Mouse (Mus musculus): ENCODE results near the gene Xkr8. TPM values are rescaled to one million over a fixed set of nuclear protein-coding genes. Genes with fewer than 3 reads are reported as not detected.

Gene Xkr8
- total and polyA plus RNA-seq, 2 experiments: 3.0 to 5.9 TPM

- no peak for TF ChIP-seq CTCF (IDR thresholded peaks at IDR 0.05; ENCODE audit: low read depth, low read length)
- no peak for TF ChIP-seq POLR2A (IDR thresholded peaks at IDR 0.05; ENCODE audit: extremely low read depth, insufficient read depth, low read length)
- Histone ChIP-seq H3K27ac (replicated peaks; ENCODE audit: insufficient read depth, low read depth, low read length) (no peak overlapping the region), H3K27me3 (ENCODE audit: control insufficient read depth, insufficient read depth, low read length) (no peaks in the 10 kb centered on the region)
Measured at GRCm38 (mm10) chr4:132734766-132735165, 2.4 kb upstream of the Xkr8 start.

GRCm38 (mm10) chr4:132733071-132733770 lies 875 bp upstream of the Xkr8 start:
- DNase-seq (ENCODE audit: extremely low read depth, low read depth, low spot score): no peak
- 94% methylated on average over 25 of the region's 25 CpGs for WGBS
- no peak overlapping the region for H3K27ac ChIP-seq (replicated peaks; ENCODE audit: insufficient read depth, low read depth, low read length)

More at GRCm38 (mm10) chr4:132734766-132735165, 2.4 kb upstream of the Xkr8 start:
- Histone ChIP-seq H3K36me3 (ENCODE audit: control insufficient read depth, insufficient read depth, low read length) (no peaks in the 10 kb centered on the region), H3K9ac (ENCODE audit: low read depth, low read length) (no peak overlapping the region), H3K79me2 (ENCODE audit: control insufficient read depth, insufficient read depth, low read length) (no peaks in the 10 kb centered on the region), H3K4me3 (ENCODE audit: insufficient read depth, low read depth, low read length) (no peak overlapping the region), H3K4me1 (ENCODE audit: control insufficient read depth, insufficient read depth, low read length) (peaks cover 8% of the 10 kb centered on the region; the same call in 1 of the 2 replicates)
- no peak for DNase-seq (ENCODE audit: extremely low read depth, low read depth, low spot score)
- WGBS: 100% methylated on average over 2 of the region's 2 CpGs

GRCm38 (mm10) chr4:132731616-132732015 lies 730 bp downstream of the Xkr8 start:
- H3K36me3 ChIP-seq (ENCODE audit: control insufficient read depth, insufficient read depth, low read length): no peaks in the 10 kb centered on the region
- H3K79me2 ChIP-seq (ENCODE audit: control insufficient read depth, insufficient read depth, low read length): no peaks in the 10 kb centered on the region
- DNase-seq (ENCODE audit: extremely low read depth, low read depth, low spot score): no peak
- 48% methylated on average over 12 of the region's 12 CpGs for WGBS
- no peak for TF ChIP-seq POLR2A (IDR thresholded peaks at IDR 0.05; ENCODE audit: extremely low read depth, insufficient read depth, low read length)
- no peak for TF ChIP-seq CTCF (IDR thresholded peaks at IDR 0.05; ENCODE audit: low read depth, low read length)
- H3K4me1 ChIP-seq (ENCODE audit: control insufficient read depth, insufficient read depth, low read length): peaks cover 8% of the 10 kb centered on the region; the same call in 1 of the 2 replicates
- no peak overlapping the region for H3K27ac ChIP-seq (replicated peaks; ENCODE audit: insufficient read depth, low read depth, low read length)
- peak overlapping the region; percentile 40 for H3K9ac ChIP-seq (ENCODE audit: low read depth, low read length)
- peak overlapping the region; percentile 55 for H3K4me3 ChIP-seq (ENCODE audit: insufficient read depth, low read depth, low read length)
- H3K27me3 ChIP-seq (ENCODE audit: control insufficient read depth, insufficient read depth, low read length): no peaks in the 10 kb centered on the region

More at GRCm38 (mm10) chr4:132733071-132733770, 875 bp upstream of the Xkr8 start:
- H3K79me2 ChIP-seq (ENCODE audit: control insufficient read depth, insufficient read depth, low read length): no peaks in the 10 kb centered on the region
- no peaks in the 10 kb centered on the region for H3K36me3 ChIP-seq (ENCODE audit: control insufficient read depth, insufficient read depth, low read length)
- no peaks in the 10 kb centered on the region for H3K27me3 ChIP-seq (ENCODE audit: control insufficient read depth, insufficient read depth, low read length)
- no peak overlapping the region for H3K9ac ChIP-seq (ENCODE audit: low read depth, low read length)
- no peak overlapping the region for H3K4me3 ChIP-seq (ENCODE audit: insufficient read depth, low read depth, low read length)
- H3K4me1 ChIP-seq (ENCODE audit: control insufficient read depth, insufficient read depth, low read length): peaks cover 8% of the 10 kb centered on the region; the same call in 1 of the 2 replicates
- no peak for TF ChIP-seq CTCF (IDR thresholded peaks at IDR 0.05; ENCODE audit: low read depth, low read length)
- no peak for TF ChIP-seq POLR2A (IDR thresholded peaks at IDR 0.05; ENCODE audit: extremely low read depth, insufficient read depth, low read length)

GRCm38 (mm10) chr4:132728233-132728632 lies 4.1 kb downstream of the Xkr8 start:
- H3K36me3 ChIP-seq (ENCODE audit: control insufficient read depth, insufficient read depth, low read length): 0 out of 2 replicates have a peak, but pooled peaks cover 1% of the 10 kb centered on the region
- WGBS: 83% methylated on average over 8 of the region's 8 CpGs
- no peak overlapping the region for H3K4me3 ChIP-seq (ENCODE audit: insufficient read depth, low read depth, low read length)
- H3K79me2 ChIP-seq (ENCODE audit: control insufficient read depth, insufficient read depth, low read length): no peaks in the 10 kb centered on the region
- H3K27ac ChIP-seq (replicated peaks; ENCODE audit: insufficient read depth, low read depth, low read length): no peak overlapping the region
- TF ChIP-seq CTCF (IDR thresholded peaks at IDR 0.05; ENCODE audit: low read depth, low read length) (no peak), POLR2A (IDR thresholded peaks at IDR 0.05; ENCODE audit: extremely low read depth, insufficient read depth, low read length) (no peak)
- H3K27me3 ChIP-seq (ENCODE audit: control insufficient read depth, insufficient read depth, low read length): no peaks in the 10 kb centered on the region
- DNase-seq (ENCODE audit: extremely low read depth, low read depth, low spot score): no peak
- H3K4me1 ChIP-seq (ENCODE audit: control insufficient read depth, insufficient read depth, low read length): peaks cover 8% of the 10 kb centered on the region; the same call in 1 of the 2 replicates
- no peak overlapping the region for H3K9ac ChIP-seq (ENCODE audit: low read depth, low read length)

- Histone ChIP-seq H3K36me3 (ENCODE audit: control insufficient read depth, insufficient read depth, low read length) (peaks cover 18% of the 10 kb centered on the region), H3K4me1 (ENCODE audit: control insufficient read depth, insufficient read depth, low read length) (no peaks in the 10 kb centered on the region), H3K27ac (replicated peaks; ENCODE audit: insufficient read depth, low read depth, low read length) (no peak overlapping the region), H3K9ac (ENCODE audit: low read depth, low read length) (no peak overlapping the region), H3K27me3 (ENCODE audit: control insufficient read depth, insufficient read depth, low read length) (no peaks in the 10 kb centered on the region), H3K79me2 (ENCODE audit: control insufficient read depth, insufficient read depth, low read length) (no peaks in the 10 kb centered on the region), H3K4me3 (ENCODE audit: insufficient read depth, low read depth, low read length) (no peak overlapping the region)
- DNase-seq (ENCODE audit: extremely low read depth, low read depth, low spot score): no peak
- no peak for TF ChIP-seq CTCF (IDR thresholded peaks at IDR 0.05; ENCODE audit: low read depth, low read length)
- TF ChIP-seq POLR2A (IDR thresholded peaks at IDR 0.05; ENCODE audit: extremely low read depth, insufficient read depth, low read length): no peak
- 97% methylated on average over 1 of the region's 1 CpGs for WGBS
Measured at GRCm38 (mm10) chr4:132718251-132718650, 14.1 kb downstream of the Xkr8 start.

GRCm38 (mm10) chr4:132713181-132713580 lies 19.2 kb downstream of the Xkr8 start:
- no peak overlapping the region for H3K27ac ChIP-seq (replicated peaks; ENCODE audit: insufficient read depth, low read depth, low read length)

More at GRCm38 (mm10) chr4:132713181-132713580, 19.2 kb downstream of the Xkr8 start:
- H3K9ac ChIP-seq (ENCODE audit: low read depth, low read length): no peak overlapping the region
- H3K79me2 ChIP-seq (ENCODE audit: control insufficient read depth, insufficient read depth, low read length): no peaks in the 10 kb centered on the region
- TF ChIP-seq POLR2A (IDR thresholded peaks at IDR 0.05; ENCODE audit: extremely low read depth, insufficient read depth, low read length) (no peak), CTCF (IDR thresholded peaks at IDR 0.05; ENCODE audit: low read depth, low read length) (no peak)
- no peak for DNase-seq (ENCODE audit: extremely low read depth, low read depth, low spot score)
- no peaks in the 10 kb centered on the region for H3K27me3 ChIP-seq (ENCODE audit: control insufficient read depth, insufficient read depth, low read length)
- no peak overlapping the region for H3K4me3 ChIP-seq (ENCODE audit: insufficient read depth, low read depth, low read length)
- H3K4me1 ChIP-seq (ENCODE audit: control insufficient read depth, insufficient read depth, low read length): no peaks in the 10 kb centered on the region
- H3K36me3 ChIP-seq (ENCODE audit: control insufficient read depth, insufficient read depth, low read length): peaks cover 40% of the 10 kb centered on the region
- WGBS: 96% methylated on average over 7 of the region's 7 CpGs

Data from liver, adult 2 months (tissue).